Mouse (Mus musculus) cerebellum, adult 11 months (tissue): ENCODE measurements around the gene Slc22a26.
"Not testable (repeated sequence)": the region's sequence is repeated elsewhere in the genome, so short reads cannot be mapped to it uniquely, and the experiment has no call there.

Experiments used
- DNase-seq: peaks from one replicate; pipeline ENCODE4 v3.0.0; 2022

Slc22a26 gene

DNA sequence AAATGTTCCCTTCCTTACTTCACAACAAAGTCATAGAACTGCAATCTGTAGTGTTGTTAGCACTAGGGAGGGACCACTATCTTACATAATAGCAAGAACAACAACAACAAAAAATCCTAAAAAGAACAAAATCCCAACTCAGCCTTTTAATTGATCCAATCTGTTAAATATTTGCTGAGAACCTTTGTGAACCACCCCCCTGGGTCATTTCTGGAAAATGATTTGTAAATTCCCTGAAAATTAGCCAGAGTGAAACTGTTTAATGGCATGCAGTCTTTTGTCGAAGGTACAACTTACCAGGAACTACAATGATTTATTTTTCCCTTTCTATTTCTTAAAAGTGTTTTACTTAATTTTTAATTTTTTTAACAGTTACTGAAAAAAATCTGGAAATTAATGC, at the start of gene Slc22a26:
TSS of gene Slc22a26 (minus strand) at position 97 of the 400 bp plus-strand sequence.
- DNase-seq: no peak

DNA sequence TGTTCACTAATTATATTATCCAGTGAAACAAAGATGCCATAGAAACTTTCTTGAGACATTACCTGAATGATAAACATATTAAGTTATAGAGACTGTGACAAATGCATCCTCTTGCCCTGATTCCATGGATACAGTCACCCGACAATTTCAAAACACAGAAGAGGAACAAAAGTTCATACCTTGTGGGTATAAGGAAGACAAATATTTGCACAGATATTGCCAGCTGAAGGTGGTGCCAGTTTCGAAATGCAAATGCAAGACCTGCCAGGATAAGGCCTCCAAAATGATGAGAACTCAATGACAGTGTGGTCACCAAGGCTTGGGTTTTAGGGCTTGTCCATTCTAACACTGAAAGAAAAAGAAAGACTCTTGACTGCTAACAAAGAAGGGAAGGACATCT, 27.4 kb upstream of the Slc22a26 start:
- DNase-seq: no peak

DNA sequence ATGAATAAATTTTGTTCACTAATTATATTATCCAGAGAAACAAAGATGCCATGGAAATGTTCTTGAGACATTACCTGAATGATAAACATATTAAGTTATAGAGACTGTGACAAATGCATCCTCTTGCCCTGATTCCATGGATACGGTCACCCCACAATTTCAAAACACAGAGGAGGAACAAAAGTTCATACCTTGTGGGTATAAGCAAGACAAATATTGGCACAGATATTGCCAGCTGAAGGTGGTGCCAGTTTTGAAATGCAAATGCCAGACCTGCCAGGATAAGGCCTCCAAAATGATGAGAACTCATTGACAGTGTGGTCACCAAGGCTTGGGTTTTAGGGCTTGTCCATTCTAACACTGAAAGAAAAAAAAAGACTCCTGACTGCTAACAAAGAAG, 11.9 kb downstream of the Slc22a26 start:
- no peak for DNase-seq

DNA sequence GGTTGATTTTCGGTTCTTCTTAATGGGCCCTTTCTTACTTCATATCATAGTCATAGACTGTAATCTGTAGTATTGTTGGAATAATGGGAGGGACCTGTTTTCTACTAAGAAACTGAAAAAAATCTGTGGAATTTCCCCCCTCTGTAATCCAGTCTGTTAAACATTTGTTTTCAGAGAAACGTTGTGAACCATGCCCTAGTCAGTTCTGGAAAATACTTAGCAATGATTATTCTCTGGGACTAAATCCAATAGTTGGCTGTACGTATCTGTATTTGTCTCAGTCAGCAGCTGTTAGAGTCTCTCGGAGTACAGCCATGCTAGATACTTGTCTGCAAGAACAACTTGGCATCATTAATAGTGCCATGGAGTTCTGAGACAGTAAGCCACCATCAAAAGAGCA, 27.2 kb downstream of the Slc22a26 start:
- DNase-seq: no peak

DNA sequence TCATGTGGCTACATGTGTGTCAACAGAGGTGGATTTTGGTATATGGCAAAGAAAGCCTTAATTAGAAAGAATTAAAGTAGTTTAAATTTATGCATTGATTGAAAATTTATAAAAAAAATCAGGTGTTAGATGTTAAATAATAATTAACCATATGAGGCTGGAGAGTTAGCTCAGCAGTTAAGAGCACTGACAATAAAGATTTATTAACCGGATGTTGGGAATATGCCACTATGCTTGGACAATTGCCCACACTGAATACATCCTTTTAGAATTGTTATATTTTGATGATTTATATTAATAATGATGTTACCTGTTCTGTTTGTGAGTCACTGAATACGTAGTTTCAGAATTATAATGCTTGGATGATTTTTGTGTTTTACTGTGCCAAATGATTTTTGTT, 36.3 kb downstream of the Slc22a26 start:
- no peak for DNase-seq

- no peak for DNase-seq
Measured at GRCm38 (mm10) chr19:7765599-7765998, 36.9 kb downstream of the Slc22a26 start.

- DNase-seq: not testable (repeated sequence)
Measured at GRCm38 (mm10) chr19:7753371-7753770, 49.1 kb downstream of the Slc22a26 start.
